Mouse (Mus musculus) stomach, embryonic 16.5 days (tissue): Measurements from ENCODE around the gene Cradd. TPM values are rescaled to one million over a fixed set of nuclear protein-coding genes. Genes with fewer than 3 reads are reported as not detected.

ENCODE experiments used
- ATAC-seq: fragments of 200-750 bp; cut with Nextera tagmentation; 2 replicates; pipeline ENCODE4 v1.8.0; 2017; ENCODE audit warnings: moderate number of reproducible peaks, moderate TSS enrichment; ENCODE audit not compliant: insufficient read depth, low FRiP score
- H3K27ac ChIP-seq: fragments of 300-500 bp; sonication (generic); 2 replicates; pipeline ENCODE4 v1.5.1; 2014; ENCODE audit warnings: low read length
- H3K27me3 ChIP-seq: fragments of 300-500 bp; sonication (generic); 2 replicates; pipeline ENCODE4 v1.6.1; 2014; ENCODE audit warnings: low read length, control low read depth, mixed read lengths; ENCODE audit not compliant: control insufficient read depth, insufficient read depth
- H3K36me3 ChIP-seq: fragments of 300-500 bp; sonication (generic); 2 replicates; pipeline ENCODE4 v1.6.1; 2014; ENCODE audit warnings: low read length; ENCODE audit not compliant: control insufficient read depth, insufficient read depth
- H3K4me1 ChIP-seq: fragments of 300-500 bp; sonication (generic); 2 replicates; pipeline ENCODE4 v1.6.1; 2014; ENCODE audit warnings: low read length, control low read depth, mixed read lengths; ENCODE audit not compliant: control insufficient read depth, insufficient read depth
- H3K4me2 ChIP-seq: fragments of 300-500 bp; sonication (generic); 2 replicates; pipeline ENCODE4 v1.6.1; 2014; ENCODE audit warnings: low read depth, low read length, mixed read lengths
- H3K4me3 ChIP-seq: fragments of 300-500 bp; sonication (generic); replicated peaks from 2 replicates; pipeline ENCODE4 v1.5.1; 2014; ENCODE audit warnings: mild to moderate bottlenecking, low read length
- H3K9ac ChIP-seq: fragments of 300-500 bp; sonication (generic); 2 replicates; pipeline ENCODE4 v1.6.1; 2014; ENCODE audit warnings: low read length
- H3K9me3 ChIP-seq: fragments of 300-500 bp; sonication (generic); replicated peaks from 2 replicates; pipeline ENCODE4 v1.6.1; 2016; ENCODE audit warnings: low read length, control low read depth; ENCODE audit not compliant: control insufficient read depth
- whole genome bisulfite sequencing: fragments of 180-500 bp; shearing (Covaris S2); extraction: QIAGEN DNeasy Blood & Tissue Kit; methylation state at CpG from one replicate; pipeline ENCODE4 v1.1.7; 2014; 5-methylcytosine and 5-hydroxymethylcytosine counted together
- polyA plus RNA-seq: library from polyadenylated mRNA; unstranded; fragments of >200 nt; fragmentation: Nextera tagmentation; extraction: Ambion mirVana; gene quantifications from 2 replicates; pipeline ENCODE4 v1.2.1, GENCODE M21; 2015

Cradd gene
- polyA plus RNA-seq, 1 experiment from 2014 or later: 9.8 TPM

DNA sequence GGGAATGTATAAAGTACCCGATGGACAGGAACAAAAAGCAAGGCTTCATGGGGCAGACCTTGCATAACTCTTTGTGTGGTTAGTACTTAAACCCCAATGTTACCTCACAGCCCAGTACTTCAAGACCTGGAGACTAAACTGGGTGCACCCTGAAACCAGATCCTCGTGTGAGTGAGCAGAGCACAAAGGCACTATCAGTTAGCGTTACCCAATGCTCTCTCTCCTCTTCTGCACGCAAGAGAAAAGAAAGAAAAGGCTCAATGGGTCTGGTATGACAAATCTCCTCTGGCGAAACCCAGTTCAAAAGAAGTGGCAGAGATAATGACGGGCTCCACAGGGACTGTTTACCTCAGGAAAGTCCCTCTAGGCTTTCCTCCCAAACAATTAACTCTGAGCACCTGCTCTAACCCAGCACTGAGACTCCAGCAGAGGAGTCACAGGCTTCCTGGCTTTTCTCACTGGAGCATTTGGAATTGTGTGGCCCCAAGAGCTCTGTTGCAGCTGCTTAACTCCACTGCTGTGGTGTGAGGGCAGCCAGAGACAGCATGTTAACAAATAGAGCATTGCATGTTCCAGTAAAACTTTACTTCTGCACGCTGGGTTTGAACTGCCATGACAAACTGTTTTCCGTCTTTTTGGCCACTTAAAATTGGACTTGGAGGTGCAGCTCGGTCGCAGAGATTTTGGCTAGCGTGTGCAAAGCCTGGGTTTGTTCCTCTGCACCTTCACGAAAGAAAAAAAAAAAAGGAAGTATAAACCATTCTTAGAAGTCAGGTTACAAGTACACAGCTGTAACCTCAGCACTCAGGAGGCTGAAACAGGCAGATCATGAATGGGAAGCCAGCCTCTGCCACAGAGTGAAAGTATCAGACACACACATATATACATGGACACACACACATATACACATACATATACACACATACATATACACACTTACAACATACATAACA, 21.4 kb downstream of the Cradd start:
- Histone ChIP-seq H3K4me3 (no peak overlapping the region), H3K27ac (no peak overlapping the region), H3K36me3 (no peaks in the 10 kb centered on the region), H3K27me3 (no peaks in the 10 kb centered on the region), H3K9ac (no peak overlapping the region), H3K9me3 (no peaks in the 10 kb centered on the region), H3K4me2 (no peak overlapping the region), H3K4me1 (peaks cover 12% of the 10 kb centered on the region)
- no peak for ATAC-seq
- 70% methylated on average over 12 of the region's 12 CpGs for WGBS

GRCm38 (mm10) chr10:95300178-95300793, 23.6 kb downstream of the Cradd start:
- Histone ChIP-seq H3K4me3 (no peak overlapping the region), H3K4me1 (peaks cover 10% of the 10 kb centered on the region), H3K9me3 (no peaks in the 10 kb centered on the region), H3K4me2 (no peak overlapping the region), H3K27ac (no peak overlapping the region), H3K9ac (no peak overlapping the region), H3K27me3 (no peaks in the 10 kb centered on the region), H3K36me3 (no peaks in the 10 kb centered on the region)
- ATAC-seq: no peak
- 81% methylated on average over 8 of the region's 8 CpGs for WGBS

- H3K9ac ChIP-seq: no peak overlapping the region
- no peak for ATAC-seq
- H3K4me1 ChIP-seq: peaks cover 10% of the 10 kb centered on the region
- H3K4me3 ChIP-seq: no peak overlapping the region
- WGBS: 74% methylated on average over 7 of the region's 7 CpGs
- no peaks in the 10 kb centered on the region for H3K36me3 ChIP-seq
- H3K27ac ChIP-seq: no peak overlapping the region
- H3K4me2 ChIP-seq: no peak overlapping the region
- H3K27me3 ChIP-seq: no peaks in the 10 kb centered on the region
- no peaks in the 10 kb centered on the region for H3K9me3 ChIP-seq
Measured at GRCm38 (mm10) chr10:95299808-95300133, 24.2 kb downstream of the Cradd start.

GRCm38 (mm10) chr10:95299010-95299807, 24.7 kb downstream of the Cradd start:
- Histone ChIP-seq H3K4me1 (peaks cover 10% of the 10 kb centered on the region), H3K9ac (no peak overlapping the region), H3K4me3 (no peak overlapping the region), H3K27me3 (no peaks in the 10 kb centered on the region), H3K36me3 (no peaks in the 10 kb centered on the region), H3K27ac (no peak overlapping the region), H3K4me2 (no peak overlapping the region), H3K9me3 (no peaks in the 10 kb centered on the region)
- ATAC-seq: no peak
- WGBS: 85% methylated on average over 18 of the region's 18 CpGs

- peaks cover 10% of the 10 kb centered on the region for H3K4me1 ChIP-seq
- 79% methylated on average over 6 of the region's 6 CpGs for WGBS
- no peaks in the 10 kb centered on the region for H3K9me3 ChIP-seq
- no peaks in the 10 kb centered on the region for H3K27me3 ChIP-seq
- no peak overlapping the region for H3K9ac ChIP-seq
- no peak overlapping the region for H3K27ac ChIP-seq
- H3K4me2 ChIP-seq: no peak overlapping the region
- H3K36me3 ChIP-seq: no peaks in the 10 kb centered on the region
- no peak overlapping the region for H3K4me3 ChIP-seq
- no peak for ATAC-seq
Measured at GRCm38 (mm10) chr10:95298504-95298903, 25.4 kb downstream of the Cradd start.

DNA sequence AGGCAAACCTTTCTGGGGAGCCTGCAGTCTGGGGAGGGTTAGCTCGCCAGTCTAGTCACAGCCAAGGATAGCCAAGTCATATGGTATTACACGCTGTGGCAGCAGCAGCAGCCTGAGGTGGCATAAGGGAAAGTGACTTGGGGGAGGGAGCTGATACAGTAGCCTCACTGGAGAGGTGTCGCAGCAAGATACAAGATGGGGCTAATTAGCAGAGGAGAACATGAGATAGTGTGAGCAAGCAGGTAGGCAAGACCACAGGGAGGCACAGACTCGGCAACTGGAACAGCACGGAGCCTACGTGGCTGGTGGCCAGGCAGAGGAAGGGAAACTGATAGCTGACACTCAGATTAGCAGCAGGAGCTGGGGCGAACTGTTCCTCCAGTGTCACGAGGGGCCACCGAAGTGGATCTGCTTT, 26.2 kb downstream of the Cradd start:
- 74% methylated on average over 9 of the region's 9 CpGs for WGBS
- H3K4me3 ChIP-seq: no peak overlapping the region
- no peak overlapping the region for H3K4me2 ChIP-seq
- ATAC-seq: no peak
- no peak overlapping the region for H3K9ac ChIP-seq
- H3K27ac ChIP-seq: no peak overlapping the region
- H3K36me3 ChIP-seq: no peaks in the 10 kb centered on the region
- peaks cover 10% of the 10 kb centered on the region for H3K4me1 ChIP-seq
- H3K9me3 ChIP-seq: no peaks in the 10 kb centered on the region
- H3K27me3 ChIP-seq: no peaks in the 10 kb centered on the region

DNA sequence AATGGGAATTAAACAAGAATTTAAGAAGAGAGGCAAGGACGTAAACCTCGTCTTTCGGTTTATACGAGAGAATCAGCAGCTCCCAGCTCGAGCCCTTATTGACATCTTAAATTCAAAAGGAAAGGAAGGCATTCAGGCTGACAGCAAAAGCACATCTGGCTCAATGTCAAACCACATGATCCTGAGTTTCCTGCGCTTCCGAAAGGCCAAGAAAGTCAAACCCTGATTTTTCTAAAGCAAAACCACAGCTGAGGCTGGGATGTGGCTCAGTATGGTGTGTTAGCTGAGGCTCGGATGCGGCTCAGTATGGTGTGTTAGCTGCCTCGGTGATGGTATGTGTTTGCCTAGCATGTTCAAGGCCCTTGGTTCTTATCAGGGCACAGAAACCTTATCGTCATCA, 26.9 kb downstream of the Cradd start:
- no peak for ATAC-seq
- Histone ChIP-seq H3K27me3 (no peaks in the 10 kb centered on the region), H3K9ac (0 out of 2 replicates have a peak overlapping the region, but pooled peaks have one; percentile 22), H3K4me1 (peaks cover 10% of the 10 kb centered on the region), H3K9me3 (no peaks in the 10 kb centered on the region), H3K4me3 (no peak overlapping the region), H3K4me2 (no peak overlapping the region), H3K36me3 (no peaks in the 10 kb centered on the region), H3K27ac (no peak overlapping the region)
- 43% methylated on average over 11 of the region's 11 CpGs for WGBS

- no peak overlapping the region for H3K9ac ChIP-seq
- H3K9me3 ChIP-seq: no peaks in the 10 kb centered on the region
- no peak overlapping the region for H3K4me2 ChIP-seq
- no peaks in the 10 kb centered on the region for H3K36me3 ChIP-seq
- 92% methylated on average over 8 of the region's 8 CpGs for WGBS
- peaks cover 10% of the 10 kb centered on the region for H3K4me1 ChIP-seq
- no peaks in the 10 kb centered on the region for H3K27me3 ChIP-seq
- no peak overlapping the region for H3K27ac ChIP-seq
- no peak for ATAC-seq
- no peak overlapping the region for H3K4me3 ChIP-seq
Measured at GRCm38 (mm10) chr10:95293261-95293660, 30.7 kb downstream of the Cradd start.

- ATAC-seq: no peak
Measured at GRCm38 (mm10) chr10:95292269-95292668, 31.7 kb downstream of the Cradd start.

More at GRCm38 (mm10) chr10:95292269-95292668, 31.7 kb downstream of the Cradd start:
- Histone ChIP-seq H3K27me3 (no peaks in the 10 kb centered on the region), H3K4me2 (no peak overlapping the region), H3K9me3 (no peaks in the 10 kb centered on the region), H3K4me3 (no peak overlapping the region), H3K4me1 (peaks cover 7% of the 10 kb centered on the region; the same call in 1 of the 2 replicates), H3K27ac (no peak overlapping the region), H3K9ac (no peak overlapping the region), H3K36me3 (no peaks in the 10 kb centered on the region)
- 77% methylated on average over 5 of the region's 5 CpGs for WGBS
